Mouse (Mus musculus): ENCODE measurements at regions not wholly inside any gene's neighbourhood (a gene's known extent, or its start where the extent isn't known, plus 50 kb on each side); places are given as distances from the start of the nearest gene placed in this dataset.
A peak's percentile ranks its signal among the peaks of the same experiment; 100 is the strongest.
"Not testable (repeated sequence)": the region's sequence is repeated elsewhere in the genome, so short reads cannot be mapped to it uniquely, and the experiment has no call there.

- H3K4me3 ChIP-seq (replicated peaks; ENCODE audit: low read length), result no peak overlapping the region
- no peaks in the 10 kb centered on the region for H3K27me3 ChIP-seq (replicated peaks; ENCODE audit: control insufficient read depth, insufficient read depth, low read length)
- H3K36me3 ChIP-seq (ENCODE audit: control insufficient read depth, insufficient read depth), result no peaks in the 10 kb centered on the region
- no peaks in the 10 kb centered on the region for H3K9me3 ChIP-seq (ENCODE audit: control insufficient read depth, low read length)
- 72% methylated on average over 6 of the region's 6 CpGs for WGBS
- ATAC-seq, result no peak
- no peak overlapping the region for H3K4me2 ChIP-seq (ENCODE audit: low read length)
- no peaks in the 10 kb centered on the region for H3K4me1 ChIP-seq (replicated peaks; ENCODE audit: control insufficient read depth, insufficient read depth, low read length)
- no peak overlapping the region for H3K27ac ChIP-seq (ENCODE audit: low read length)
- H3K9ac ChIP-seq (replicated peaks; ENCODE audit: low read depth, low read length), result no peak overlapping the region
Observed at GRCm38 (mm10) chr16:63170101-63170500, 316.0 kb downstream of the Pros1 start.

- Histone ChIP-seq H3K4me3 (replicated peaks; ENCODE audit: low read length) (no peak overlapping the region), H3K9me3 (ENCODE audit: control insufficient read depth, low read length) (no peaks in the 10 kb centered on the region), H3K9ac (replicated peaks; ENCODE audit: low read depth, low read length) (no peak overlapping the region), H3K4me2 (ENCODE audit: low read length) (no peak overlapping the region), H3K4me1 (replicated peaks; ENCODE audit: control insufficient read depth, insufficient read depth, low read length) (0 out of 2 replicates have a peak, but pooled peaks cover 2% of the 10 kb centered on the region), H3K36me3 (ENCODE audit: control insufficient read depth, insufficient read depth) (no peaks in the 10 kb centered on the region), H3K27ac (ENCODE audit: low read length) (no peak overlapping the region), H3K27me3 (replicated peaks; ENCODE audit: control insufficient read depth, insufficient read depth, low read length) (no peaks in the 10 kb centered on the region)
- peak; percentile 96 for ATAC-seq
- WGBS, result 34% methylated on average over 5 of the region's 5 CpGs
Observed at GRCm38 (mm10) chr16:63179228-63179627, 325.1 kb downstream of the Pros1 start.

- Histone ChIP-seq H3K9ac (replicated peaks; ENCODE audit: low read depth, low read length) (no peak overlapping the region), H3K4me3 (replicated peaks; ENCODE audit: low read length) (no peak overlapping the region), H3K4me1 (replicated peaks; ENCODE audit: control insufficient read depth, insufficient read depth, low read length) (no peaks in the 10 kb centered on the region; the same call in 1 of the 2 replicates), H3K27ac (ENCODE audit: low read length) (no peak overlapping the region), H3K27me3 (replicated peaks; ENCODE audit: control insufficient read depth, insufficient read depth, low read length) (no peaks in the 10 kb centered on the region), H3K36me3 (ENCODE audit: control insufficient read depth, insufficient read depth) (no peaks in the 10 kb centered on the region), H3K4me2 (ENCODE audit: low read length) (no peak overlapping the region), H3K9me3 (ENCODE audit: control insufficient read depth, low read length) (no peaks in the 10 kb centered on the region)
- ATAC-seq, result peak; percentile 83
- WGBS, result 21% methylated on average over 6 of the region's 6 CpGs
Observed at GRCm38 (mm10) chr16:63191181-63191580, 337.1 kb downstream of the Pros1 start.

- no peak overlapping the region for H3K9ac ChIP-seq (replicated peaks; ENCODE audit: low read depth, low read length)
- no peak overlapping the region for H3K4me2 ChIP-seq (ENCODE audit: low read length)
- no peaks in the 10 kb centered on the region; the same call in 1 of the 2 replicates for H3K4me1 ChIP-seq (replicated peaks; ENCODE audit: control insufficient read depth, insufficient read depth, low read length)
- no peak overlapping the region for H3K27ac ChIP-seq (ENCODE audit: low read length)
- H3K4me3 ChIP-seq (replicated peaks; ENCODE audit: low read length), result no peak overlapping the region
- H3K36me3 ChIP-seq (ENCODE audit: control insufficient read depth, insufficient read depth), result no peaks in the 10 kb centered on the region
- no peaks in the 10 kb centered on the region for H3K27me3 ChIP-seq (replicated peaks; ENCODE audit: control insufficient read depth, insufficient read depth, low read length)
- WGBS, result 97% methylated on average over 1 of the region's 1 CpGs
- ATAC-seq, result no peak
- no peaks in the 10 kb centered on the region for H3K9me3 ChIP-seq (ENCODE audit: control insufficient read depth, low read length)
Observed at GRCm38 (mm10) chr16:63191623-63192022, 337.5 kb downstream of the Pros1 start.

- no peak for ATAC-seq
- Histone ChIP-seq H3K36me3 (ENCODE audit: control insufficient read depth, insufficient read depth) (no peaks in the 10 kb centered on the region), H3K4me2 (ENCODE audit: low read length) (no peak overlapping the region), H3K4me1 (replicated peaks; ENCODE audit: control insufficient read depth, insufficient read depth, low read length) (no peaks in the 10 kb centered on the region; the same call in 1 of the 2 replicates), H3K4me3 (replicated peaks; ENCODE audit: low read length) (no peak overlapping the region), H3K9me3 (ENCODE audit: control insufficient read depth, low read length) (no peaks in the 10 kb centered on the region), H3K27me3 (replicated peaks; ENCODE audit: control insufficient read depth, insufficient read depth, low read length) (no peaks in the 10 kb centered on the region), H3K9ac (replicated peaks; ENCODE audit: low read depth, low read length) (no peak overlapping the region), H3K27ac (ENCODE audit: low read length) (no peak overlapping the region)
- WGBS, result 93% methylated on average over 2 of the region's 2 CpGs
Observed at GRCm38 (mm10) chr16:63194595-63194994, 340.5 kb downstream of the Pros1 start.

- not testable (repeated sequence) for H3K36me3 ChIP-seq (ENCODE audit: control insufficient read depth, insufficient read depth); H3K9me3 ChIP-seq (ENCODE audit: control insufficient read depth, low read length); H3K4me1 ChIP-seq (replicated peaks; ENCODE audit: control insufficient read depth, insufficient read depth, low read length); H3K27me3 ChIP-seq (replicated peaks; ENCODE audit: control insufficient read depth, insufficient read depth, low read length); H3K27ac ChIP-seq (ENCODE audit: low read length); H3K4me2 ChIP-seq (ENCODE audit: low read length); ATAC-seq; H3K9ac ChIP-seq (replicated peaks; ENCODE audit: low read depth, low read length); H3K4me3 ChIP-seq (replicated peaks; ENCODE audit: low read length)
- 100% methylated on average over 1 of the region's 1 CpGs for WGBS
Observed at GRCm38 (mm10) chr16:63213471-63213870, 359.4 kb downstream of the Pros1 start.

GRCm38 (mm10) chr16:63220228-63220879, 366.2 kb downstream of the Pros1 start:
- ATAC-seq, result peak; percentile 91
- Histone ChIP-seq H3K9me3 (ENCODE audit: control insufficient read depth, low read length) (no peaks in the 10 kb centered on the region), H3K27ac (ENCODE audit: low read length) (peak overlapping the region; percentile 44; the same call in 1 of the 2 replicates), H3K4me1 (replicated peaks; ENCODE audit: control insufficient read depth, insufficient read depth, low read length) (peaks cover 4% of the 10 kb centered on the region; the same call in 1 of the 2 replicates), H3K4me2 (ENCODE audit: low read length) (peak overlapping the region; percentile 20; the same call in 1 of the 2 replicates), H3K27me3 (replicated peaks; ENCODE audit: control insufficient read depth, insufficient read depth, low read length) (no peaks in the 10 kb centered on the region), H3K4me3 (replicated peaks; ENCODE audit: low read length) (no peak overlapping the region), H3K36me3 (ENCODE audit: control insufficient read depth, insufficient read depth) (no peaks in the 10 kb centered on the region), H3K9ac (replicated peaks; ENCODE audit: low read depth, low read length) (no peak overlapping the region)
- 34% methylated on average over 10 of the region's 10 CpGs for WGBS

GRCm38 (mm10) chr16:63224608-63225007, 370.5 kb downstream of the Pros1 start:
- H3K27me3 ChIP-seq (replicated peaks; ENCODE audit: control insufficient read depth, insufficient read depth, low read length), result no peaks in the 10 kb centered on the region
- no peak overlapping the region for H3K4me3 ChIP-seq (replicated peaks; ENCODE audit: low read length)
- no peak for ATAC-seq
- peaks cover 4% of the 10 kb centered on the region; the same call in 1 of the 2 replicates for H3K4me1 ChIP-seq (replicated peaks; ENCODE audit: control insufficient read depth, insufficient read depth, low read length)
- H3K27ac ChIP-seq (ENCODE audit: low read length), result no peak overlapping the region
- no peaks in the 10 kb centered on the region for H3K36me3 ChIP-seq (ENCODE audit: control insufficient read depth, insufficient read depth)
- H3K9me3 ChIP-seq (ENCODE audit: control insufficient read depth, low read length), result no peaks in the 10 kb centered on the region
- H3K9ac ChIP-seq (replicated peaks; ENCODE audit: low read depth, low read length), result no peak overlapping the region
- 50% methylated on average over 6 of the region's 6 CpGs for WGBS
- H3K4me2 ChIP-seq (ENCODE audit: low read length), result no peak overlapping the region

- no peaks in the 10 kb centered on the region for H3K36me3 ChIP-seq (ENCODE audit: control insufficient read depth, insufficient read depth)
- H3K9ac ChIP-seq (replicated peaks; ENCODE audit: low read depth, low read length), result no peak overlapping the region
- H3K4me2 ChIP-seq (ENCODE audit: low read length), result no peak overlapping the region
- H3K27me3 ChIP-seq (replicated peaks; ENCODE audit: control insufficient read depth, insufficient read depth, low read length), result no peaks in the 10 kb centered on the region
- no peak for ATAC-seq
- WGBS, result 69% methylated on average over 8 of the region's 8 CpGs
- no peak overlapping the region for H3K27ac ChIP-seq (ENCODE audit: low read length)
- H3K4me3 ChIP-seq (replicated peaks; ENCODE audit: low read length), result no peak overlapping the region
- peaks cover 4% of the 10 kb centered on the region; the same call in 1 of the 2 replicates for H3K4me1 ChIP-seq (replicated peaks; ENCODE audit: control insufficient read depth, insufficient read depth, low read length)
- H3K9me3 ChIP-seq (ENCODE audit: control insufficient read depth, low read length), result no peaks in the 10 kb centered on the region
Observed at GRCm38 (mm10) chr16:63225097-63225496, 371.0 kb downstream of the Pros1 start.

Measured in forebrain, embryonic 16.5 days (tissue).